Mouse (Mus musculus) heart, postnatal 0 days (tissue): ENCODE measurements around the gene C1qc. TPM values are rescaled to one million over a fixed set of nuclear protein-coding genes. Genes with fewer than 3 reads are reported as not detected.

ENCODE experiments used
- ATAC-seq: fragments of 200-750 bp; cut with Nextera tagmentation; 2 replicates; pipeline ENCODE4 v1.8.0; 2017; ENCODE audit warnings: low read depth, moderate number of reproducible peaks, moderate library complexity; ENCODE audit not compliant: insufficient read depth
- DNase-seq: peaks from one replicate; pipeline ENCODE4 v3.0.0-alpha.2; 2016; ENCODE audit warnings: low spot score
- H3K27ac ChIP-seq: fragments of 300-500 bp; sonication (generic); 2 replicates; pipeline ENCODE4 v1.5.1; 2014; ENCODE audit warnings: low read depth, mild to moderate bottlenecking
- H3K27me3 ChIP-seq: fragments of 300-500 bp; sonication (generic); 2 replicates; pipeline ENCODE4 v1.6.1; 2014; ENCODE audit warnings: low read length, mixed read lengths; ENCODE audit not compliant: control insufficient read depth, insufficient read depth
- H3K36me3 ChIP-seq: fragments of 300-500 bp; sonication (generic); replicated peaks from 2 replicates; pipeline ENCODE4 v1.6.1; 2014; ENCODE audit warnings: low read length, mixed read lengths; ENCODE audit not compliant: control insufficient read depth, insufficient read depth
- H3K4me1 ChIP-seq: fragments of 300-500 bp; sonication (generic); 2 replicates; pipeline ENCODE4 v1.6.1; 2014; ENCODE audit warnings: antibody characterized with exemption; ENCODE audit not compliant: control insufficient read depth, insufficient read depth
- H3K4me2 ChIP-seq: fragments of 300-500 bp; sonication (generic); 2 replicates; pipeline ENCODE4 v1.6.1; 2014; ENCODE audit warnings: low read depth, mild to moderate bottlenecking, low read length, moderate library complexity
- H3K4me3 ChIP-seq: fragments of 300-500 bp; sonication (generic); 2 replicates; pipeline ENCODE4 v1.5.1; 2014; ENCODE audit warnings: low read depth, low read length
- H3K9ac ChIP-seq: fragments of 300-500 bp; sonication (generic); replicated peaks from 2 replicates; pipeline ENCODE4 v1.6.1; 2014; ENCODE audit warnings: low read depth, low read length, mixed read lengths
- H3K9me3 ChIP-seq: fragments of 300-500 bp; sonication (generic); replicated peaks from 2 replicates; pipeline ENCODE4 v1.6.1; 2016; ENCODE audit warnings: low read length; ENCODE audit not compliant: control insufficient read depth
- CTCF ChIP-seq: IDR thresholded peaks from 2 replicates; pipeline ENCODE4 v1.5.1; 2016; ENCODE audit warnings: antibody characterized with exemption, control low read depth, low read depth
- EP300 ChIP-seq: IDR thresholded peaks from 2 replicates; pipeline ENCODE4 v1.6.1; 2016; ENCODE audit warnings: antibody characterized with exemption, low read depth
- WGBS: fragments of 180-500 bp; shearing (Covaris S2); extraction: QIAGEN DNeasy Blood & Tissue Kit; methylation state at CpG from one replicate; pipeline ENCODE4 v1.1.7; 2014; 5-methylcytosine and 5-hydroxymethylcytosine counted together
- polyA plus RNA-seq: library from polyadenylated mRNA; unstranded; fragments of >200 nt; fragmentation: Nextera tagmentation; extraction: Ambion mirVana; gene quantifications from 2 replicates; pipeline ENCODE4 v1.2.1, GENCODE M21; 2015
- total RNA-seq: library from RNA; depleted of rRNA; stranded (reverse); fragments of >200 nt; gene quantifications from 2 replicates; pipeline ENCODE4 v1.2.3, GENCODE M21; 2014; ENCODE audit warnings: low replicate concordance

The C1qc gene
- total and polyA plus RNA-seq, 2 experiments from 2014 or later = 19.3 to 49.2 TPM

DNA sequence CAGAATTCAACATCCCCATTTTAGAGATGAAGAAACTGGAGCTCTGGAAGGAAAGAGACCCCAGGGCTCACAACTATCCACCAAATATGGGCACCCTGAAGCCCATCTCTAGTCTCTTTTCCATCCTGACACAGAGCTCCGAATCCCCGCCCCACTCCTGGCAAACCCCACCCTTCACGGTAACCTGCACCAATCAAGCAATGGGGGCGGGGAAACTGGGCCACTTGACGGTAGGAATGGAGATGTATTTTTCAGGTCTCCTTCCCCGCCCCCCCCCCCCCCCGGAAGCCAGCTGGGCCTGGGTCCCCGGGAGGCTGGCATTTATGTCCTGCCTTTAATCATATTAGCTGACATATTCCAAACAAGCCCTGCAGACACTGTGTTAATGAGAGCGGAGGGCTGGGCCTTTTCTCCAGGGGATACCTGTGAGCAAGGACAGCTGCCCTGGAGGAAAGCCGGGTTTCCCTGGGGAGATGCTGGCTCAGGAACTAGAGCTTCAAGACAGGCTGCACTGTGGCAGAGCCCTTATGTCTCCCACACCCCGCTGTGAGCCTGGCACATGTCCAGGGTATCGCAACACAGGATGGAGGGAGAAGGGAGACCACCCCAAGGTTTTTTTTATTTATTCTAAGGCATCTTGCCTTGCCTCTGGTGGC lies 25.0 kb downstream of the C1qc start:
- Histone ChIP-seq H3K4me1 (no peaks in the 10 kb centered on the region), H3K4me2 (no peak overlapping the region), H3K27ac (no peak overlapping the region), H3K9me3 (no peaks in the 10 kb centered on the region), H3K4me3 (no peak overlapping the region), H3K36me3 (no peaks in the 10 kb centered on the region), H3K9ac (no peak overlapping the region), H3K27me3 (peaks cover 31% of the 10 kb centered on the region)
- no peak for DNase-seq
- no peak for TF ChIP-seq EP300
- TF ChIP-seq CTCF = no peak
- WGBS = 16% methylated on average over 11 of the region's 12 CpGs
- ATAC-seq = no peak

- no peak for ATAC-seq
- WGBS = 58% methylated on average over 5 of the region's 5 CpGs
- peaks cover 46% of the 10 kb centered on the region for H3K27me3 ChIP-seq
Observed at GRCm38 (mm10) chr4:136865531-136865930, 27.3 kb downstream of the C1qc start.

GRCm38 (mm10) chr4:136864751-136865470 lies 28.0 kb downstream of the C1qc start:
- H3K4me3 ChIP-seq = no peak overlapping the region
- H3K27ac ChIP-seq = no peak overlapping the region
- WGBS = 24% methylated on average over 15 of the region's 15 CpGs
- no peak overlapping the region for H3K4me2 ChIP-seq
- DNase-seq (no peak), ATAC-seq (no peak)
- H3K9ac ChIP-seq = no peak overlapping the region
- H3K36me3 ChIP-seq = no peaks in the 10 kb centered on the region
- no peak for TF ChIP-seq EP300
- TF ChIP-seq CTCF = no peak
- H3K4me1 ChIP-seq = no peaks in the 10 kb centered on the region
- H3K27me3 ChIP-seq = peaks cover 46% of the 10 kb centered on the region
- H3K9me3 ChIP-seq = no peaks in the 10 kb centered on the region

More at GRCm38 (mm10) chr4:136865531-136865930, 27.3 kb downstream of the C1qc start:
- no peaks in the 10 kb centered on the region for H3K36me3 ChIP-seq
- no peak overlapping the region for H3K4me3 ChIP-seq
- H3K4me2 ChIP-seq = no peak overlapping the region
- H3K9ac ChIP-seq = no peak overlapping the region
- no peak for TF ChIP-seq CTCF
- no peak for DNase-seq
- no peaks in the 10 kb centered on the region for H3K9me3 ChIP-seq
- H3K4me1 ChIP-seq = no peaks in the 10 kb centered on the region
- H3K27ac ChIP-seq = no peak overlapping the region

- no peak overlapping the region for H3K4me3 ChIP-seq
- no peak overlapping the region for H3K4me2 ChIP-seq
- TF ChIP-seq EP300 (no peak), CTCF (no peak)
- DNase-seq (no peak), ATAC-seq (no peak)
- 15% methylated on average over 9 of the region's 9 CpGs for WGBS
- H3K4me1 ChIP-seq = no peaks in the 10 kb centered on the region
- no peaks in the 10 kb centered on the region for H3K36me3 ChIP-seq
- no peaks in the 10 kb centered on the region for H3K9me3 ChIP-seq
- H3K9ac ChIP-seq = no peak overlapping the region
- H3K27me3 ChIP-seq = peaks cover 46% of the 10 kb centered on the region
- H3K27ac ChIP-seq = no peak overlapping the region
Observed at GRCm38 (mm10) chr4:136863517-136863916, 29.3 kb downstream of the C1qc start.

DNA sequence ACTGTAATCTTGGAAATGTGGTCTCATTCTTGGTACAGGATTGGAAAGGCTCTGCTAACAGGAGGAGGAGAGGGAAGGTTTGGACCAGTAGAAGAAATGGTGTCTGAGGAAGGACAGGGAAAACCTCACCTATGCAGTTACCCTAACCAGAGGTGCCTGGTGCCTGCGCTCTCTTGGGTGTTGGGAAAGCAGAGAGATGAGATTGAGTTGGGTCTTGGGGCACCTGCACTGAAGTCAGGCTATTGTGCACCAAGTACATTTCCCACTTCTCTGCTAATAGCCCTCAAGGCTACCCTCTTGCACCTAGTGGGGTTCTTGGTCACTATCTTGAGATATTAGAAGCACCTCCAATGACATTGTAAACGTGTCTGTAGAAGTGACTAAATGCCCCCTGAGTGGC lies 30.5 kb downstream of the C1qc start:
- DNase-seq = no peak
- Histone ChIP-seq H3K4me3 (no peak overlapping the region), H3K27me3 (peaks cover 46% of the 10 kb centered on the region), H3K4me1 (no peaks in the 10 kb centered on the region), H3K4me2 (no peak overlapping the region), H3K36me3 (no peaks in the 10 kb centered on the region), H3K9me3 (no peaks in the 10 kb centered on the region), H3K27ac (no peak overlapping the region), H3K9ac (no peak overlapping the region)
- ATAC-seq = no peak
- no peak for TF ChIP-seq CTCF
- WGBS = 48% methylated on average over 2 of the region's 2 CpGs
